Mouse (Mus musculus) embryo, embryonic 9.5 days (tissue): ENCODE results near the gene Cfap99.

Source experiments
- DNase-seq: peaks from one replicate; pipeline ENCODE4 v3.0.0-alpha.2; 2017; ENCODE audit errors: extremely low spot score

Cfap99 gene

DNA sequence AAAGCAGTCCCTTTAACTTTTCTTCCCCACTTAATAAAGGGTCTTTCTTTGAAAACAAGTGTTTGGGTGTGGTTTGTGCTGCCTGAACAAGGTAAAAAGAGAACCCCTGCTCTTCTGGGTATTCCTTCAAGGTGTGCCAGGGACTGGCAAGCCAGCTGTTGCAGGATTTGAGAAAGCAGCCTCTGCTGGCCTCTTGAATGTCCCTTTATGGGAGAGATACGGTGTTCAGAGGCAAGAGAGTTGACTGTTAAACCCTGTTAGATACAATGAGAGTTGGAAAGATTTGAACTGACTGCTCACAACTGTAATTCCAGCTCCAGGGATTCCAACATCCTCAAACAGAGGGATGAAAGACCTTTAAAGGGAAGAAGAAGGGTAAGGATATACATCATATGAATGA is 45.7 kb downstream of the Cfap99 start:
- DNase-seq: no peak

DNA sequence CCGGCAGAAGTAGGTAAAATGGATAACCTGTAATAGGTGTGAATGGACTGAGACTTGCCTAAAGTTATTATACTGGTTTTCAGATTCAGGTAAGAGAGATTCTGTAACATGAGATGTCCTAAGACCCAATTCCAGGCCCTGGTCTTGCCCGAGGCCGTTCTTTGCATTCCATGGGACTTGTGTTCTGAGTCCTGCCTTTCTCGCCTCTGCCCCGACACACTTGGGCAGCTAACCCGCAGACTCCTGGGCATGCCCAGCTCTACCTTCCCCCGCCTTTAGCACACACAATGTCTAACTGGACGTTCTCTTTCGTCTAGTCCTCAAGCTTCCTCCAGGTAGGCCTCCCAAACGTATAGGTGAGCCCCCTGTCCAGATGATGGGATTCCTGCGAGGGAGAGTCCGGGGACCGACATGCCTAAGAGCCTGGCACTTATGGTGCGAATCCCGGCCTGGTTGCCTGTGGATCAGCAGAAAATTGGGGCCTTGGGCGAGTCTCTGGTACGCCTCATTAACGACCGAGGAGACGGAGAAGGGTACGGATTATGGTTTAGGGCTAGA is 47.2 kb downstream of the Cfap99 start:
- no peak for DNase-seq

DNA sequence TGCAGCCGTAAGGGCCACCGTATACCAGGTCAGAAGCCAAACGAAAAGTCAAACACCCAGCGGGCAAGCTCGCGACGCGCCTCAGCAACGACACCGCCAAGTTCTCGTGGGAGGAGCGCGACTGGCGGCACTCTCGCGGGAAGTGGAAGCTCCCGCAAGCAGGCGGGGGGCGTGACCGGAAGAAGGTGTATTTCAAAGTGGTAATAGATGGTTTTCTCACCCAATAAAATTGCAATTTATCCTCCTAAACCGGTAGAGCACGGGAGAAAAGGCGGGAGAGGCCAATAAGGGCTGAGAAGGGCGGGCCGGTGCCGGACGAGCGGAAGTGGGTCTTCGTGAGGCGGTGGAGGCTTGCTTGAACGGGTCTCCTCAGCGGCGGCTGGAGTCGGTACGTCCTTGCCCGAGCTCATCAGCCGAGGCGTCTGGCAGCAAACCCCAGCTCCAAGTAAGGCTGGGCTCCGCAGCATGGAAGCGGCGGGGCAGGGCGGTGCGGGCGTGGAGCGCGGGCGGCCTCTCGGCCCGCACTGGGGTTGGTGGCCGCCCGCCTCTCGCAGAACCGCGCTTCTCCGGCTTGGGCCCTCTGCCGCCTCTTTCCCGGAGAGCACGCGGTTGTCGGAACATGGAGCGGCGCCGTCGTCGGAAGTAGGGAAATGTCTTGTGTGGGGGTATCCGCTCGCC is 47.8 kb downstream of the Cfap99 start, which contains the start of gene Rnf4:
Gene Rnf4, plus strand, starts transcription at position 193 of the 678 bp plus-strand sequence.
- DNase-seq: peak; percentile 97

DNA sequence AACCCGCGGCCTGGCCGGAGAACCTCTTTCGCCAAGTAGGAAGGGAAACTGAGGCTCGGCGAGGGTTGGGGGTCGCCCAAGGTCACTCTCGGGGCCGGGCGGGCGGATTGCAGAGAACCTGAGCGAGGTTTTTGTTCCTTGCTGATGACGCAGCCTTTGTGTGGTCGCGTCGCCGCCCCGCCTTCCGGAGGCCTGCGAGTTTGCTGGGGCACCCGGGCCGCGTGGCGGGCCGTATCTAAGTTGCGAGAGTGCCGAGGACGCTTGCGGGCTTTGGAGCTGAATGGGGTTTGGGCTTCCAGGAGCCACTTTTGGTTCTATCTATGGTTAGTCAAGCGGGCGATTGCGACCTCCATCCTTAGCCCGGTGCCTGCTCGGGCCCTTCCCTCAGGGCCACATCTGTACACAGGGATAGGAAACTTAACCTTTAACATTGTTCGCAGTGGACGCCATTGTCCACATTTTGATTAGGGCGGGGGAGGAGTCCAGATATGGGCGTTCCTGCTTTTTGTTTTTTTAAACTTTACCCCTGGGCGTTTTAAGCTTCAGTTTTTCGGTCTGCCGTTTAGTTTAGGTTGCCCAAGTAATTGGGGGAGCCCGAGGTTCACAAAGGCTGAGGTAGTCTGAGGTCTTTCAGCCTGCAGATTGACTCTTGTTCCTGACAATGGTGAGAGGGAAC is 48.5 kb downstream of the Cfap99 start:
- peak; percentile 79 for DNase-seq

DNA sequence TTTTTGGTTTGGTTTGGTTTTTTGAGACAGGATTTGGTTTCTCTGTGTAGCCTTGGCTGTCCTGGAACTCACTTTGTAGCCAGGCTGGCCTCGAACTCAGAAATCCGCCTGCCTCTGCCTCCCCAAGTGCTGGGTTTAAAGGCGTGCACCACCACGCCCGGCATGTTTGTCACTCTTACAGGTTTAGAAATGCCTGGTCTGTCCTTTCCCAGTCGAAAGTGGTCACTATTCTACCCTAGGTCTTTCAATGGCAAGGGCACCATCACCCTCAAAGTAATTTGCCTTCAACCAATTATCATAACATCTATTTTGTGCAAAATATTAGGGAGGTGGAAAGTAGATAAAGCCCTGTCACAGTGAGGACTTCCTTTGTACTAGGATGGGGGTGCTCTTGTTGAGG is 51.8 kb downstream of the Cfap99 start:
- no peak for DNase-seq

DNA sequence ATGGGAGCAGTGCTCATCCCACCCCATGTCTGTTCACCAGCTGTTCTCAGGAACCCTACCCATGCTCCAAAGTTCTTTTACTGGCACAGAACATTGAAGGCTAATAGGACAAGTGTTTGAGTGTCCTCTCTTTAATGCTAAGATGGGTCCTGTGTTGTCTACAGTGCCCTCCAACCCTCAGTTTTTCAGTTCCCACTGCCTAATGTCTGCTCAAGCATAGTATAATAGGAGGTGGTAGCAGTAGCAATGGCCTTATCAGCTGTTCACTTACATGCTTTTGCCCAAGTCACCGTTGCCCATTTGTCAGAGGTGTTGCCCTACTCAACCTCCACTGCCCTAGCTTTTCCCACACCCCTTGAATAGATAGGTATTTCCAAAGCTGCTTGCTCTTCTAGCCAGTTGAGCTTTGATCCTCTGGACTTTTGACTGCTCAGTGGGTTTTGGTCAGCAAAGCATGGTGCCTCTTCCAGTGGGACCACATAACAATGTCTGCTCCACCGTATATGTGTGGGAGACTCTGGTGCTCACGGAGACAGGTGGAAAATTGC is 63.8 kb downstream of the Cfap99 start:
- no peak for DNase-seq

DNA sequence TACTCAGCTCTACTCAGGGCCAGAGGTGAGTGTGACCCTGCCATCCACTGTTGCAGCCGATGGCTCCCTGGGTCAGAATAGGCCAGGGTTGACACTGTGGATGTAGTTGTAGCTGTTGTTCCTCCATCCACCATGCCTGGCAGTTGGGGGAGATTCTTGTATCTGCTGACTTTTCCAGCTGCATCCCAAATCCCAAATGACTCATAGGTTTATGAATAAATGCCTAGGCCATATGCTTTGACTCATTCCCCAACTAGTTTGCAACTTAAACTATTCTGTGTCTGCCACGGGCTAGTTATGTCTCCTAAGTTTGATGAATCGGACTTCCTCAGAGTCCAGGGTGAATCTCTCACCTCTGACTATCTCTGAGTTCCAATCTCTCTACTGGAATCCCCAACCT is 71.9 kb downstream of the Cfap99 start:
- no peak for DNase-seq

DNA sequence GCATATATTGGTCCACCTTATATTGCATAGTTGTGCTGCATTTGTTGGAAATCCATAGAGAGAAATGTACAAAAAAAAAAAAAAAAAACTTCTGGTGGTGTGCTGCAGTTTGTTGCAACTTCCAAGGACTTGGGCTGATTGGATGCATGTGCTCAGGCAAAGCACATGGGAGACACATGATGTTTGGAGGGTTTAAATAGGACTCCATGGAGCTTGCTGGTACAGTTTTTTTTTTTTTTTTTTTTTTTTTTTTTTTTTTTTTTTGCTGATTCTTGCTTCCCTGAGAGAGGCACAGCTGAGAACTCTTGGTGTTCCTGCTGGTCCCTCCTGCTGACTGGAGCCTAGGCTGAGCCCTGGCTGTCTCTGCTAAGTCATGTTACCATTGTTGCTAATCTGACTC is 74.7 kb downstream of the Cfap99 start:
- DNase-seq: no peak

DNA sequence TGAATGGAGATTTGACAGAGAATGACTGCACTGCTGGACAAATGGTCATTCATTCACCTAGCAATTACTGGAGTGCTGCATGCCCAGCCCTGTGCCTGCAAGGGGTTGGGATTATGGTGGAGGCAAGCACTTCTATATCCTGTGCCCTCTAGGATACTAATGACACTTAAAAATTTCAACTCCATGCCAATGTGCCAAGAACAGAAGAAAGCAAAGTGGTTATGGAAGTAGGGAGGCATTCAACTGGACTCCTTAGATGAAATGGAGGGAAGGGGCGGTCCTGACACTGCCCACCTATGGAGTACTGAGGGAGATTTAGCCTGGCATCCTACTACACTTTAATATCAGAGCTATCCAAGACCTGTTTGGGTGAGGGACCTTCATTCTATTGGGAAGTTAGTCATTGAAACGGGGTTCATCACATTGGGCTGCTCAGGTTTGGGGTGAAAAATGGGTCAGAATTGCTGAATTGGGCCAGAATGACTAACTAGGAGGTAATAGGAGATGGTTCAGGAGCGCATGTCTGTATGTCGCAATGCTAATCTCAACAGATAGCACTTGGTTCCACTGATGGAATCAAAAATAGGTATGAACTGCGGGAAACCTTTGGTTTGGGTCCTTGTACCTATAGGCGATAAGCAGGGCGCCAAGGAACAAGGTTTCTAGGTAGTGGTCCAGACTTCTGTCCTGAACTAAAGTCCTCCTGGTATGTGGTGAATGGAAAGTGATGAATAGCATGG is 80.3 kb downstream of the Cfap99 start:
- DNase-seq: no peak

DNA sequence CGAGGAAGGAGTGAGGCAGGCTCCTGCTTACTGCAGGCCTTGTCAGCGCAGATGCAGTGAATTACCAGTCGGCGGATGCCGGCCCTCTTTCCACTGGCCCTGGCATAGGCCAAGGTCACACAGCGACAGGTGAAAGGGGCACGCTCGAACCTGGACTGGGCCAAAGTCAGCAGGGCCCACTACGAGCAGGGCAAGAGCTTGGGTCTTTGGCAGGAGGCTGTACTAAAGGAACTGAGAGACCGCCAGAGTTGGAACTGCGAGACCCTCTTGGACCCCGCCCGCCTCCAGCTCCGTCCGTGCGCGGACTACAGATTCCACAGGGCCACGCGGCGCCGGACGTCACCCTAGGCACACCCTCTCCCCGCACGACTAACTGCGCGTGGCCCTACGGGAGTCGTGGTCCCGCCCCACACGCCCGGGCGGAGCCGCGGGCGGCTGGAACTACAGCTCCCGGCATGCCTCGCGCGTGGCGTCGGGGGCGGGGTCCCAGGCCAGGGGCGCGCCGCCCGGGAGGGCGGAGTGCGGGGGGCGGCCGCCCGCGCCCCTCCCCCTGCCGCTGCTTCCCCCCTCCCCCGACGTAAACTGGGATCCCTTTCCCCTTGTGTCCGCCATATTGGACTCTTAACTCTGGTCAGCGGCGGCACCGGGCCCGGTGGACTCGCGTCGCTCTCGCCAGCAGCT is 81.1 kb downstream of the Cfap99 start, which contains the start of gene Fam193a:
Gene Fam193a, plus strand, starts transcription at position 593 of the 681 bp plus-strand sequence.
- DNase-seq: peak; percentile 95

DNA sequence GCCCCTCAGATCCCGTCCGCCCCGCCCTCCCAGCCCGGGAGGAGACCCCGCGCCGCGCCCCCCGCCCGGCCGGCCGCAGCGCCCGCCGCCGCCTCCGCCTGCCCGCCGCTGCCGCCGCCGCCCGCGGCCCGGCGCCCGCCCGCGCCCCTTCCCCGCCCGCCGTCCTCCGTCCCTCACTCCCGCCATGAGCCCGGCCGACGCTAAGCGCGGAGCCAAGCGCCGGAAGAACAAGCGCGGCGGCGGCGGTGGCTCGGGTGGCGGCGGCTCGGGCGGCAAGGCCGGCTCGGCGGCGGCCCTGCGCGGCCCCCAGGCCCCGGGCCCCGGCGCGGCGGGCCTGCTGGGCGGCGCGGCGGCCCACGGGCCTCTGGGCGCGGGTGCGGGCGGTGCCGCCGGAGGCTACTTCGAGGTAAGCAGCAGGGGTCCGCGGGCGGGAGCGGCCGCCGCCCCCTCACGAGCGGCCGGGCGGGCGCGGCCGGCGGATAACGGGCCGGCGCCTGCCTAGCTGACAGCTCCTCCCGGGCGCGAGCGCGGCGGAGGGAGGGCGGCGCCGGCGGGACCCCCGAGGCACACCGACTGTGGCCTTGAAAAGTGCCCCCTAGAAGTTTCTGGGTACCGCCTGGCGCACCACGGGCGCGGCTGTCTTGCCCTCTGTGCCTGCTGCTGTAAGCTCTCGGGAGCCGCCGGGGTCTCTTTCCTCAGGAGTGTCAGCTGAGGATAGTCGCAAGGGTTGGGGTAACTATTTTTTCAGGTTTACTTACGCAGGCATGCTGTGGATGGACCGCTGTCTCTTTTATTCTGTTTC is 81.8 kb downstream of the Cfap99 start:
- DNase-seq: peak; percentile 41

DNA sequence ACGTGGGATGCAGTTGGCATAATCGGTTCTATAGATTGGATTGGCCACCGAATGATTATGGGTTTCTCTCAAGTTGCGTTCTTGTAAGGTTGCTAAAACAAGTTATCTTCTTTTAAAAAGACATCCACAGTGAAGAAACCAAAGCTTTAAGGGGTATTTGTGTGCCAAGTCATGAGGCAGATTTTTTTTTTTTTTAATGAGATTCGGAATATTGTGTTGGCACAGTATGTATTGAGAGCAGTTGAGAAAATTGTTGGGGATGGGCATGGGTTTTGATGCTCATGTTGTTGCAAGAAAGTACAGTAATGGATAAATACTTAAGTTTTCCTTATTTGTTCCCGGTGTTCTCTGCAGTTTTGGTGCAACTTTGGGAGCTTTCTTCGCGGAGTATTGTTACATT is 82.4 kb downstream of the Cfap99 start:
- no peak for DNase-seq

DNA sequence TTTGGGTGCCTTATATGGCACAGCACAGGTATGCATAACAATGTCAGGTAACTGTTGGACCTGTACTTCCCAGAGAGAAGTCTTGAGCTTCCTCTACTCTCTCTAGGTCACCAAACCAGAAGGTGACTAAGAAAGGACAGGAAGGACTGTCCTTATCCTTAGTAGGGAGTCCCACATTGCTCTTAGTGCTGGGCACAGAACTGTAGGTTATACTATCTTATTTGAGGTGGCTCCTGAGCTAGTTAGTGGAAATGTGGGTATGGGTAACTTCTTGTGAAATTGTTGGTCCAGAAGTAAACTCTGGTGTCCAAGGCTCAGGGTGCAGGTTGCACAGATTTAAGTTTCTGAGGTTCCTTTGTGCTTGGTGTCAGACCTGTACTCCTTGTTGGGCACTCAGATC is 83.7 kb downstream of the Cfap99 start:
- DNase-seq: no peak

DNA sequence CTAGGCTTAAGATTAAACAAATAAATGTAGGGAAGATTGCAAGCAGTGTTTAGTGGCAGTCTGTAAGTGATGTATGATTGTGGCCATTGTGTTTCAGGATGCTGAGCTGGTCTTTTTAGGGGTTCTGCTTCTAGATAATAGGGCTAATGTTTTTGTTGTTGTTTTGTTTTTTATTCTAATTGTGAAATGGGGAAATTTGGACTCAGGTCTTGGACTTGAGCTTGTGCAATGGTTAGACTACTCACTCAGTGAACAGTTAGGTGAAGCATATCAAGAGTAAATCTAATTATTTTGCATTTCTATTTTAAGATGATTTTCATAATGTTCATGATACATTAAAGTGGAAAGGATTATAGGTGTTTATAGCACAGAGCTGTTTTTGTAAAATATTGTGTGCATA is 84.1 kb downstream of the Cfap99 start:
- no peak for DNase-seq
